Mouse (Mus musculus) gastrocnemius, adult 2 months (tissue): Measurements from ENCODE around the gene Fmnl2. TPM values are rescaled to one million over a fixed set of nuclear protein-coding genes. Genes with fewer than 3 reads are reported as not detected.

Experiments
- DNase-seq: peaks from one replicate; pipeline ENCODE4 v3.0.0; 2022
- H3K27ac ChIP-seq: fragments of 200-600 bp; 2 replicates; pipeline ENCODE4 v1.8.1; 2022; ENCODE audit warnings: mild to moderate bottlenecking
- H3K4me3 ChIP-seq: fragments of 200-600 bp; 2 replicates; pipeline ENCODE4 v1.8.1; 2022; ENCODE audit warnings: mild to moderate bottlenecking, moderate library complexity
- CTCF ChIP-seq: fragments of 200-600 bp; IDR thresholded peaks from 2 replicates; pipeline ENCODE4 v1.8.1; 2022; ENCODE audit warnings: antibody characterized with exemption, mild to moderate bottlenecking, moderate library complexity
- intact Hi-C: fragments of 180-260 bp; cut with DNase I; formaldehyde crosslinking; loops from one replicate; pipeline ENCODE4 v1.15.1; 2025
- total RNA-seq, 2 experiments: library from RNA; stranded (reverse); gene quantifications; 2 replicates each; pipeline ENCODE4 v1.2.3; 2021

The Fmnl2 gene
- total RNA-seq, 2 experiments from 2014 or later: 6.0 to 7.0 TPM

DNA sequence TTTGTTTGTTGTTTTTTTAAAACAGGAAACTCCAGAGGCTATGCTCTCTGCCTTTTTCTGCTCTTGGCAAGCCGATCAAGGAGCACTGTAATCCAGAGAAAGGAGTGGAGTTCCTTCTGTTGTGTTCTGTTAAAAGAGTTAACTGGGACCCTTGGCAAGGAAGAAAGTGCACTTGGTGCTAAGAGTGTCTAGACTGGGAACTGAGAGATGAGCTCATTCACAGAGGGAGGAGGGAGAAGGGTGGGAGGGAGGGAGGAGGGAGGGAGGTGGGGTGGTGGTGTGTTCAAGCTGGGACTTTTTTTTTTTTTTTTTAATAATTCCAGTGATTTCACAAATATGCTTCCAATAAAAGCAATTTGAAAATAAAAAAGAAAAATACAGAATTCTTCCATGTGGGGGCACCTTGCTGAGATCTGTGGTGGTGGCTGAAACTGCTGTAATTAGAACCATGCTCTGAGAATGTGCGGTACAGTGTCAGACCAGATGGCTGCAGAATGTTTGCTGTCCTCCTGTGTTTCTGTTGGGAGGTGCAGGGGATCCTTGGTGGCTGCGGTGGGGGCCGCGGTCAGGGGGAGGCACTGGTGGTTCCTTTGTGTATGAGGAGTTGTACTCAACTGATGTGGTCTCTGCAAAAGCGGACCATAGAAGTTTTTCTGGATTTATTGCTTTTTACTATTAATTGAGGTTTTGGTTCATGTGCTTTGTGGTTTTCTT lies 43.8 kb downstream of the Fmnl2 start:
- no peak for TF ChIP-seq CTCF
- Histone ChIP-seq H3K27ac (no peak overlapping the region; the same call in 1 of the 2 replicates), H3K4me3 (no peak overlapping the region)
- DNase-seq: peak; percentile 21
- intact Hi-C loops: no loop called here

GRCm38 (mm10) chr2:52902456-52902855 lies 44.8 kb downstream of the Fmnl2 start:
- H3K27ac ChIP-seq: no peak overlapping the region
- intact Hi-C loops: no loop called here
- no peak for TF ChIP-seq CTCF
- no peak for DNase-seq
- H3K4me3 ChIP-seq: no peak overlapping the region

DNA sequence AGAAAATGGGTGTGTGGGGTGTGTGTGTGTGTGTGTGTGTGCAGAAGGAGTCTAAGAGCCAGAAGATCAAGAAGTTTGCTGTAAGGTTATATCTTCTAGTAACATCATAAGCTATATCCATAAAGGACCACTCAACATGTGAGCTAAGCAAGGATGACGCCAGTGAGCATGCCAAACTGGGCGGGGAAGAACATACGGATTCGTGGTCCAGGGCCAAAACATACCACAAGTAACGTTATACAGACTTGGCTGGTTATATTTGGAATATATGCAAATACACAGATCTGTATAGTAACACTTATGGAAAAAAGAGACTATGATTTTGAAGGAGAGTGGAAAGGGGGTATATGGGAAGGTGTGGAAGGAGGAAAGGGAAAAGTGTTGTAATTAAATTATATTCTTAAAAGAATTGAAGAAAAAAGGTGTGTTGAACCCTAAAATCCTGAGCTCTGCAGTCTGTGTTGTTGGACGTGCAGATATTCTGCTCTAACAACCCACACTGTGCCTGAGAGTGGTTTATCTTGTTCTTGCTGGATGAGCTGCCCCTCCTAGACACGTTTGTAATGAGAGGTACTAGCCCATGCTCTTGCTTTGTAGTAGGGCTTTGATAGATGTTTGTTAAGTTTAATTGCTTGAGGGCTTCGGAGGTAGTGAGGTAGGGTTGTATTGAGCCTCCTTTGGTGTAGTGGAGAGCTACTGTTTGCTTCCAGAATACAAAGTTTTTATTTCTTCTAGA lies 45.7 kb downstream of the Fmnl2 start:
- TF ChIP-seq CTCF: no peak
- intact Hi-C loops: no loop called here

DNA sequence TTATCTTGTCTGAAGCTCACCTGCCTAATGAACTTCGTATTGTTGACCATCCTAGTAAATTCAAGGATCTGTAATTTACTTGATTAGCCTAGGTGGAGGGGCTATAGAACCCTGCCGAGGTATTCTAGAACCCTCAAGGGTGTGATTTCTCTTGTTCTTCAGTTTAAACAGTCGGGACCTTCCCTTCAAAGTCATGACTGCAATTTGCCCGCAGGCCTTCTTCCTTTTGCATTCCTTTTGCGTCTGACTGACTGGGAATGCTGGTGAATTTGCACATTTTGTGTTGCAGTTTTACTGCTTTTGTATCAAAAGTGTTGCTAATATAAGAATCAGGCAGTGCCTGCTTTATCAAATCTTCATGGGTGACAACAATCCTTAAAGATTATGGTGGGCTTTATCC lies 46.9 kb downstream of the Fmnl2 start:
- no peak for TF ChIP-seq CTCF
- intact Hi-C loops: no loop called here
- Histone ChIP-seq H3K27ac (no peak overlapping the region), H3K4me3 (no peak overlapping the region)
- DNase-seq: no peak

More for the DNA sequence above, 45.7 kb downstream of the Fmnl2 start:
- no peak overlapping the region for H3K27ac ChIP-seq
- DNase-seq: no peak
- H3K4me3 ChIP-seq: no peak overlapping the region

DNA sequence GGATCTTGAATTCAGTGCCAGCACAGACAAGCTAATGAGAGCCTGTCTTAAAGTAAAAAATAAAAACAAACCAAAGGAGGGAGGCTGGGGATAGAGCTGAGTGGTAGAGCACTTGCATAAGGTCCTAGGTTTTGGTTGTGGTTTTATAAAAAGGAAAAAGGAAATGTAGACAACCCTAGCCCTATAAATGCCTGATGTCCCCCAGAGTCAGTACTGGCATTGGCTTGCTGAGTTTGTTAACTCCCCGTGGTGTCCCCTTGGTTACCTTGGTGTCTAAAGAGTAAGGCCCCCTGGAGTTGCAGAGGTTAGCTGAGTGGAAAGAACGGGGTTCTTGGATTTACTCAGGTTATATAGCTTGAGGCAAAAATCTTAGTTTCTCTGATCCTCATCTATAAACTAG lies 55.7 kb downstream of the Fmnl2 start:
- no peak overlapping the region for H3K4me3 ChIP-seq

DNA sequence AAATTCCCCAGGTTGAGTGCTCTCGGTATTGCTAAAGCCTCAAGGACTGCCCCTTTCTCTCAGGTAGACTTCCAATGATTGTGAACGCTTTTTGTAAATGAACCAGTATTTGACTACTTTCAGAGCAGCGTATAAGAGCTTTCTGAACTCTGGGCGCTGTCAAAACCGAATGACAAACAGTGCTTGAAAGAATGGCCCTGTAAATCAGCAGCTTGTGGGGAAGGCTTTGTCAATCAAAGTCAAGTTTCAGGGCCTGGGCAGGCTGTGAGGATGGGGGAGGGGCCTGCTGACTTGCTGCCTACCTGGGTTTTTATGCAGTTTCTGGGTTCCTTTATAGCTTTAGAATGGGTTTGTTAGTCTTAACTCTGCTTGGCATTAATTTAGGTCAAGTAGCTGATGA lies 56.1 kb downstream of the Fmnl2 start:
- Histone ChIP-seq H3K4me3 (no peak overlapping the region), H3K27ac (no peak overlapping the region)
- TF ChIP-seq CTCF: no peak
- intact Hi-C loops: no loop called here
- no peak for DNase-seq

More for the DNA sequence above, 55.7 kb downstream of the Fmnl2 start:
- TF ChIP-seq CTCF: no peak
- H3K27ac ChIP-seq: no peak overlapping the region
- DNase-seq: no peak
- intact Hi-C loops: no loop called here

DNA sequence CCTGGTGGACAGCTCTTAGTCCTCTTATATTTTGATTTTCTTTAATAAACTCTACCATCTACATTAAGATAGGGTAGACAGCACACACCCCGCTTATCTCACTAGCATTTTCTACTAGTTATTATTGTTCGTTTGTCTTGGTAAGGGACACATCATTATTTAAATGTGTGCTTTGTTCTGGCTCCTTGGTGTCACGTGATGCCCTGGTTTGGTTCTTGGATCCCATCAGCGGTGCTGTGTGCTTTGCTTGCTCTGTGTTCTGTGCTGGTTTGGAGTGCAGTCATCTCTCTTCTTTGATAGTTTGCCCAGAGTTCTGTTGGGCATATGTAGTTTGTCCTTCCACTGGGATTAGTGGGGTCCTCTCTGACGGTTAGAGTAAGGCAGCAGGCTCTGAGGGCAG lies 57.9 kb downstream of the Fmnl2 start:
- intact Hi-C loops: no loop called here

GRCm38 (mm10) chr2:52918094-52918493 lies 60.4 kb downstream of the Fmnl2 start:
- intact Hi-C loops: no loop called here
- Histone ChIP-seq H3K27ac (peak overlapping the region; percentile 49), H3K4me3 (0 out of 2 replicates have a peak overlapping the region, but pooled peaks have one; percentile 15)
- DNase-seq: no peak
- TF ChIP-seq CTCF: no peak

More for the DNA sequence above, 57.9 kb downstream of the Fmnl2 start:
- no peak for TF ChIP-seq CTCF
- DNase-seq: no peak
- H3K4me3 ChIP-seq: no peak overlapping the region
- no peak overlapping the region for H3K27ac ChIP-seq

DNA sequence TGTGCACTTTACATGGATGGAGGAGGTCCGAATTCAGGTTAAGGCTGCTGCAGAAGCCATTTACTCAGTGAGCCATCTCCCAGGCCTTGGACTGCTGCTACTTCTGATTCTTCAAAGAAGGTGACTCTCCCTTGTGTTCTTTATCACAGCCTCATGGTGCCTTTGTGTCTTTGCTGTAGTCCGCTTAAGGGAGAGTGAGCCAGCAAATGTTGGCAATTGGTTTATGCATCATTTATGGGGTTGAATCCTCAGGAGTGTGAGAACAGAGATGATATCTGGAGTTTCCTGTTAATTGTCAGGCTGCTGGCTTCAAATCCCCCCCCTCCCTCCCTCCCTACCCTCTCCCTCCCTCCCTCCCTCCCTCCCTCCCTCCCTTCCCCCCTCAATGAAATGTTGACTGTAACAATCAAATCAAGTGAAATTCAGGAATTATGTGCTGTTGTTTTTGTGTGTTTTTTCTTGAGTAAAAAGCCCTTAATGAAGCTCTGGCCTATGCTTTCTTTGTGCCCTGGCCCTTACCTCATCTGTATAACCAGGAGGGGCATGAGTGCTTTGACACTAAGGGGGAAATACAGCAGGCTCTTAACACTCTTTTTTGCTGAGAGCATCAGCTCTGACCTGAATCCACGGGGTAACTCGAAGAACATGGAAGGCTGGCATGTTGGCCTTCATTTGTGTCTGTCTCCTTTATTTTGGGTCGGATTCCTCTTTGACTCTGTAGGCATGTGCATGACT lies 63.2 kb downstream of the Fmnl2 start:
- DNase-seq: no peak
- intact Hi-C loops: no loop called here
- TF ChIP-seq CTCF: no peak
- Histone ChIP-seq H3K4me3 (no peak overlapping the region), H3K27ac (no peak overlapping the region)

GRCm38 (mm10) chr2:52925062-52925461 lies 67.4 kb downstream of the Fmnl2 start:
- Histone ChIP-seq H3K27ac (no peak overlapping the region), H3K4me3 (no peak overlapping the region)
- TF ChIP-seq CTCF: no peak
- DNase-seq: no peak
- intact Hi-C loops: no loop called here

GRCm38 (mm10) chr2:52927381-52927780 lies 69.7 kb downstream of the Fmnl2 start:
- no peak for TF ChIP-seq CTCF
- no peak for DNase-seq
- Histone ChIP-seq H3K27ac (peak overlapping the region; percentile 4; the same call in 1 of the 2 replicates), H3K4me3 (no peak overlapping the region)
- intact Hi-C loops: no loop called here

DNA sequence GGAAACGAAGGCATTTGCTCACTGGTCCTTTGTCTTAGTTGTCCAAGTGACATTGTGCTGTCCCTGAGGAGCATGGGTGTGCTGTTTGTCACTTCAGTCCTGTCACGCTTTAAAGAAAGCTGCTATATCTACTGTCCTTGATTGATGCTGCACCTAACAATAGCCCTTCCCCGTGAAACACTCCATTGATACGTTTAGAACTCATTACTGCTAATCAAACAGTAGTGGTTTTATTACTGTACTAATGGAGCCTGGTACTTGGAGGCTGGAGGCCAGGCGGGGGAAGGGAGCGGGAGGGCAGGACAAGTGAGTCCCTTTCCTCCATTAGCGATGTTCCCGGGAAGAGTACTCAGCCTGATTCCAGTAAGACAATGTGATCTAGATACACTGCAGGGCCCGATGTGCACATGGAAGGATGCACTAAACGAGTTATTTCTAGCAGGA lies 70.2 kb downstream of the Fmnl2 start:
- no peak for TF ChIP-seq CTCF
- no peak for DNase-seq
- Histone ChIP-seq H3K27ac (peak overlapping the region; percentile 4; the same call in 1 of the 2 replicates), H3K4me3 (no peak overlapping the region)
- intact Hi-C loops: no loop called here

GRCm38 (mm10) chr2:52928401-52928800 lies 70.7 kb downstream of the Fmnl2 start:
- H3K4me3 ChIP-seq: no peak overlapping the region
- DNase-seq: no peak
- intact Hi-C loops: no loop called here
- TF ChIP-seq CTCF: no peak
- H3K27ac ChIP-seq: no peak overlapping the region
